Mouse (Mus musculus) duodenum, adult 2 months (tissue): ENCODE data around the gene Gm4565. TPM values are rescaled to one million over a fixed set of nuclear protein-coding genes. Genes with fewer than 3 reads are reported as not detected.

ENCODE experiments used
- polyA plus RNA-seq: library from polyadenylated mRNA; depleted of rRNA; stranded (reverse); fragments of >200 nt; gene quantifications from 2 replicates; pipeline ENCODE4 v1.2.3, GENCODE M21; 2012; ENCODE audit warnings: low replicate concordance; rRNA removed

Gene Gm4565
- polyA plus RNA-seq: not detected in 2 replicates

GRCm38 (mm10) chr7:22588027-22588426, at the start of gene Gm4565:
Gm4565 (minus strand) TSS chr7:22588127.

GRCm38 (mm10) chr7:22565243-22565642, 22.7 kb downstream of the Gm4565 start, which contains the start of gene Gm4201:
Gm4201 (minus strand) TSS chr7:22565343.

GRCm38 (mm10) chr7:22534787-22535186, 53.1 kb downstream of the Gm4565 start, which contains the start of gene Gm8677:
Gm8677 (minus strand) TSS chr7:22534887.

Other genes starting within 250 kb of the Gm4565 start
- not detected in 2 replicates for gene Gm8660, start 217.1 kb downstream of the Gm4565 start, polyA plus RNA-seq
- gene Vmn1r148, start 174.5 kb downstream of the Gm4565 start, polyA plus RNA-seq: not detected in 2 replicates
- not detected in 2 replicates for gene Vmn1r149, start 149.9 kb downstream of the Gm4565 start, polyA plus RNA-seq
- not detected in 2 replicates for gene Gm10665, start 124.1 kb downstream of the Gm4565 start, polyA plus RNA-seq
- gene Vmn1r151, start 88.4 kb downstream of the Gm4565 start, polyA plus RNA-seq: not detected in 2 replicates
- not detected in 2 replicates for gene Vmn1r152, start 65.2 kb downstream of the Gm4565 start, polyA plus RNA-seq
- not detected in 2 replicates for gene Gm8677, start 53.2 kb downstream of the Gm4565 start, polyA plus RNA-seq
- gene Gm4201, start 22.8 kb downstream of the Gm4565 start, polyA plus RNA-seq: not detected in 2 replicates
- gene Vmn1r155, start 69.9 kb upstream of the Gm4565 start, polyA plus RNA-seq: not detected in 2 replicates
- gene Gm8693, start 104.2 kb upstream of the Gm4565 start, polyA plus RNA-seq: not detected in 2 replicates
- gene Gm4567, start 131.6 kb upstream of the Gm4565 start, polyA plus RNA-seq: not detected in 2 replicates
- not detected in 2 replicates for gene Vmn1r157, start 173.6 kb upstream of the Gm4565 start, polyA plus RNA-seq
- gene Vmn1r158, start 202.7 kb upstream of the Gm4565 start, polyA plus RNA-seq: not detected in 2 replicates